9 mouse cellular contexts compared by ENCODE assay signal in genomic region chr1:168356970-168357441, GRCm38 (mm10).
A peak's percentile ranks its signal among the peaks of the same experiment; 100 is the strongest.
DNase-seq lines count a peak whose midpoint lies in the region; ATAC-seq lines count a peak whose summit lies in the region.
"Had no signal": no experiment of that assay in that cellular context is flagged by ENCODE, and none has a peak within 500 bp of the region (broad histone marks: within the 10 kb centered on the region; RNA-seq: fewer than 3 reads in every experiment).

No protein-coding gene starts in this region.

- DNase-seq in Muller cell, postnatal 12 days (ENCODE audit: inconsistent ontology term), result peak; percentile 55
- DNase-seq in embryo, embryonic 10.5 days (ENCODE audit: low spot score), result peak; percentile 79
- DNase-seq in yolk sac, embryonic 10.5 days (ENCODE audit: low spot score), result peak; percentile 60
- DNase-seq in thymus, postnatal 36 days, result no peak
- no peak for DNase-seq in left cerebral cortex, adult 11 months (ENCODE audit: low spot score)
- no peak for DNase-seq in adrenal gland, adult 18-20 months (ENCODE audit: low spot score in 2 of 2)

- no peak overlapping the region for H3K9ac ChIP-seq in intestine, embryonic 16.5 days (ENCODE audit: low read depth, low read length)
- H3K9ac ChIP-seq in liver, embryonic 15.5 days, result no peak overlapping the region

- H3K4me1 ChIP-seq in intestine, embryonic 16.5 days (ENCODE audit: control insufficient read depth, insufficient read depth, low read length), result peaks cover 29% of the 10 kb centered on the region
- H3K4me1 ChIP-seq in liver, embryonic 15.5 days (replicated peaks), result no peaks in the 10 kb centered on the region; the same call in 1 of the 2 replicates

- H3K4me2 ChIP-seq in intestine, embryonic 16.5 days (ENCODE audit: low read depth, low read length), result peak overlapping the region; percentile 25; the same call in 1 of the 2 replicates
- peak overlapping the region; percentile 4; the same call in 1 of the 2 replicates for H3K4me2 ChIP-seq in liver, embryonic 15.5 days

- no peak overlapping the region for H3K4me3 ChIP-seq in intestine, embryonic 16.5 days (ENCODE audit: low read length)
- no peak overlapping the region for H3K4me3 ChIP-seq in liver, embryonic 15.5 days (replicated peaks)
- H3K4me3 ChIP-seq: myocyte had no signal

- 34% methylated on average over 14 of the region's 14 CpGs for WGBS in intestine, embryonic 16.5 days
- WGBS in liver, embryonic 15.5 days (ENCODE audit: insufficient replicate concordance), result 17% methylated on average over 14 of the region's 14 CpGs

- ATAC-seq in intestine, embryonic 16.5 days, result peak; percentile 75
- ATAC-seq in liver, embryonic 15.5 days (ENCODE audit: insufficient read depth), result no peak

- no peaks in the 10 kb centered on the region for H3K27me3 ChIP-seq in intestine, embryonic 16.5 days (replicated peaks; ENCODE audit: control insufficient read depth, insufficient read depth, low read length)
- H3K27me3 ChIP-seq in liver, embryonic 15.5 days, result no peaks in the 10 kb centered on the region

- no peaks in the 10 kb centered on the region for H3K36me3 ChIP-seq in intestine, embryonic 16.5 days (ENCODE audit: control insufficient read depth, insufficient read depth, low read length)
- H3K36me3 ChIP-seq in liver, embryonic 15.5 days (replicated peaks), result no peaks in the 10 kb centered on the region

- no peaks in the 10 kb centered on the region for H3K9me3 ChIP-seq in intestine, embryonic 16.5 days (ENCODE audit: control insufficient read depth, low read length)
- no peaks in the 10 kb centered on the region for H3K9me3 ChIP-seq in liver, embryonic 15.5 days (replicated peaks)

- no peak overlapping the region for H3K27ac ChIP-seq in intestine, embryonic 16.5 days (ENCODE audit: low read length)
- H3K27ac ChIP-seq in liver, embryonic 15.5 days (replicated peaks), result no peak overlapping the region

Comparison
In these comparisons a context has a peak if more than half of its experiments do, and no peak if none do; other contexts are left out.
1. DNase-seq: peak in Muller cell, postnatal 12 days (single experiment), embryo, embryonic 10.5 days (single experiment) and yolk sac, embryonic 10.5 days (single experiment); none in thymus, postnatal 36 days (0 of 2), left cerebral cortex, adult 11 months (single experiment) and adrenal gland, adult 18-20 months (0 of 2).